Mouse (Mus musculus) liver, embryonic 14 days (tissue): ENCODE data around the gene Esp22. TPM values are rescaled to one million over a fixed set of nuclear protein-coding genes. Genes with fewer than 3 reads are reported as not detected.

Experiments
- polyA plus RNA-seq: library from polyadenylated mRNA; depleted of rRNA; stranded (reverse); fragments of >200 nt; gene quantifications from 2 replicates; pipeline ENCODE4 v1.2.3, GENCODE M21; 2012; rRNA removed

The Esp22 gene
- polyA plus RNA-seq, result not detected in 2 replicates

DNA sequence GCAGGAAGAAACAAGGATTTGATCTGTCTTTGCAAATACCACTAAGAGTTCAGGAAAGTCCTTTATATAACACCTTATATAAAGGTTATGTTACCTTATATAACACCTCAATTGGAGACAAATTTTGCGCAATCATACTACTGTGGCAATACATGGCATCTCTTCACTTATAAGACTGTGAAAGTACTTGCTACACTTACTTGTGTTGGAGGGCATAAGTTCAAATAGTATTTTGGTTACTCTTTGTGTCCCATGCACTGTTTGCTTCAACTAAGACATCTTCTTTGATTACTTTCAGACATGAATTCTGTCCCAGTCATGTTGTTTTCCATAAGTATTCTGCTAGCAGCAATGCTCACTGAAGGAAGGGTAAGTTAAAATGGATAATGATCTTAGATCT lies at the start of gene Esp22:
Esp22 (plus strand) TSS at position 301 of the 400 bp plus-strand sequence.

DNA sequence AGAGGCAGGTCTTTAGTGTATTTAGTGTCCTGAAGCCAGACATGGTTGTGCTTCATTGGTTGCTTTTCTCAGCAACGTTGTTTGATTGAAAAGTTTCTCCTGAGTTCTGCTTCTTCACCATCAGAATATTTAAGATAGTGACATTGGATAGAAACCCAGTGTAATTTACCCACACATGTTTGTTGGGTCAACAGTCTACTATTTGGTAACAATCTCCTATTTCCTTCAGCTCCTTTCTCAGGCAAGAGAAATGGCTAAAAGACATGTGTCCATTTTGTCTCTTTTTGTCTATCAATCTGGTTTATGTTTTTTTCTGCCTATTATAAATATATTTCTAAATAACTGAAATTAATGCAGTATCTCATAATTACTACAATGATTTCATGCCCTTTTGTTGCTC lies 18.2 kb upstream of the Esp22 start, which contains the start of gene Esp23:
Esp23 (minus strand) TSS at position 101 of the 400 bp plus-strand sequence.

Other genes starting within 250 kb of the Esp22 start
- not detected in 2 replicates for gene Esp24, start 58.6 kb upstream of the Esp22 start, polyA plus RNA-seq
- gene Gm21903, start 52.0 kb upstream of the Esp22 start, polyA plus RNA-seq, result not detected in 2 replicates
- gene Esp23, start 18.3 kb upstream of the Esp22 start, polyA plus RNA-seq, result not detected in 2 replicates